Mouse (Mus musculus): ENCODE data around the gene Agpat3. TPM values are rescaled to one million over a fixed set of nuclear protein-coding genes. Genes with fewer than 3 reads are reported as not detected.

The Agpat3 gene
- polyA plus RNA-seq, 1 experiment from 2014 or later = 33.9 TPM

DNA sequence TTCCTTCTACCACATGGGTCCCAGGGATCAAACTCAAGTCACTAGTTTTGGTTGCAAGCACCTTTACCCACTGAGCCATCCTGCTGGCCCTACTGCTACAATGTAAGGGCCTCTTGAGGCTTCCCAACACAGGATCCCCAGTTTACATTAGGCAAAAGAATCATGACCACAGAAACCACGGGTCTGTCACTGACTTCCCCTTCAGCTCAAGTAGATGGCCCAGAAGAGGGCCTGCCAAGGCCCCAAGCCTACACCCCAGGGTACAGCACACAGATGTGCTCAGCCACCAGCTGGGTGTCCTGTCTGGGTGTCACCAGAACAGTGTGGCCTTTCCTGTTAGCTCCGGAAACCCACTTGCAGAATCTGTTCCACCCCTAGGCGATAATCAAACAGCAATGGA lies 87.6 kb downstream of the Agpat3 start:
- Histone ChIP-seq H3K9me3 (ENCODE audit: control insufficient read depth, low read length) (no peaks in the 10 kb centered on the region), H3K4me2 (ENCODE audit: low read depth, low read length) (no peak overlapping the region), H3K4me3 (ENCODE audit: low read length) (no peak overlapping the region), H3K36me3 (ENCODE audit: control insufficient read depth, insufficient read depth, low read length) (no peaks in the 10 kb centered on the region), H3K27ac (ENCODE audit: low read length) (no peak overlapping the region), H3K27me3 (ENCODE audit: control insufficient read depth, insufficient read depth, low read depth, low read length) (no peaks in the 10 kb centered on the region), H3K9ac (ENCODE audit: low read length) (no peak overlapping the region), H3K4me1 (replicated peaks; ENCODE audit: control insufficient read depth, insufficient read depth, low read length) (no peaks in the 10 kb centered on the region; the same call in 1 of the 2 replicates)
- ATAC-seq (ENCODE audit: low read depth) = no peak
- 69% methylated on average over 3 of the region's 3 CpGs for WGBS

DNA sequence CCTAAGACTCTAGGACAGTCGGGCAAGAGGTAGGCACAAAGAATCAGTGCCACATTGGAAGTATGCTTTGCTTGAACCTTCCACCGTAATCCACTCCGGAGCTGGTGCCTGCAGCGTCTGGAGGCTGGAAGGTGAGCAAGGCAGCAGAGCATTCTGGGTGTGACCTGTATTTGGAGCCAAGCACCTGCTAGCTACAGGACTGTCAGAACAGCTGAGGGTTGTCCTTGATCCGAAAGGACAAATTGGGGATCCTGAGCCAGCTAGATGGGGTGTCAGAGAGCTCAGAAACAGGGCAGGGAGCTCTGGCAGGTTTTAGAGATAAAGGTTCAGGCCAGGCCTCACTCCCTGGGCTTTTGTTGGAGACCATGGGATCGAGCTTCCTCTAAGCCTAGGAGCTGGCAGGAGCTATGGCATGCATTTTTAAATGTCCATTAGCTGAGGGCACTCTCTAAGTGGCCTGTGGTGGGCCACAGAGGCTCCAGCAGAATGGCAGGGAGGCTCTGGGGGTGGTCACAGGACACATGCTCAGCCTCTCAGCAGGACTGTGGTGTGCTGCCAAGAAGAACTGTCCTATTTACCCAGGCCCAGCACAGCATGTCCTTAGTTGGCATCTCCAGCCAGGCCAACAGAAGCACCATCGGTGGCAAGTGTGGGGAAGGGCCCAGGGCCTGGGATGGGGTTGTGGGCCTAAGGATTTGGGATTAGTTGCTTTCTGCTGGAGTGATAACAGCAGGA lies 91.2 kb downstream of the Agpat3 start:
- 60% methylated on average over 7 of the region's 7 CpGs for WGBS
- Histone ChIP-seq H3K4me1 (replicated peaks; ENCODE audit: control insufficient read depth, insufficient read depth, low read length) (no peaks in the 10 kb centered on the region; the same call in 1 of the 2 replicates), H3K4me3 (ENCODE audit: low read length) (no peak overlapping the region), H3K27me3 (ENCODE audit: control insufficient read depth, insufficient read depth, low read depth, low read length) (no peaks in the 10 kb centered on the region), H3K9me3 (ENCODE audit: control insufficient read depth, low read length) (no peaks in the 10 kb centered on the region), H3K36me3 (ENCODE audit: control insufficient read depth, insufficient read depth, low read length) (no peaks in the 10 kb centered on the region), H3K4me2 (ENCODE audit: low read depth, low read length) (no peak overlapping the region), H3K27ac (ENCODE audit: low read length) (no peak overlapping the region), H3K9ac (ENCODE audit: low read length) (no peak overlapping the region)
- ATAC-seq (ENCODE audit: low read depth) = no peak

DNA sequence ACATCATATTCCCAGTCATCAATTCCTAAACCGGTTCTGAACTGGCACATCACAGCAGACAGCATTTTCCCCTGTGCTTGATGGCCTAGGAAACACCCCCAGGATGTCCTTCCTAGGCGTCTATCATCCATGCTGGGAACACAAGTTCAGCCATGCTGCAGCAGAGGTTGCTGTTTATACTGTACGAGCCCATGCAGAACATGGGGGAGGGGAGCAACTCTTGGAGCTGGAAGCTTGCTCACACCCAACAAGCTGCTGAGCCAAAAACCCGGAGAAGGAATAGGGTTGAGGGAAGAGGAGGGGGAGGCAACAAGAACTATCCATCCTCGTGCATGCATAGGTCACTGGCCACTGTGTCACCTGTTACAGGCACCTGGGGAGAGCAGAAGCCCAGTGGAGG lies 92.0 kb downstream of the Agpat3 start:
- Histone ChIP-seq H3K36me3 (ENCODE audit: control insufficient read depth, insufficient read depth, low read length) (no peaks in the 10 kb centered on the region), H3K27ac (ENCODE audit: low read length) (no peak overlapping the region), H3K4me2 (ENCODE audit: low read depth, low read length) (no peak overlapping the region), H3K9ac (ENCODE audit: low read length) (0 out of 2 replicates have a peak overlapping the region, but pooled peaks have one; percentile 4), H3K4me3 (ENCODE audit: low read length) (no peak overlapping the region), H3K4me1 (replicated peaks; ENCODE audit: control insufficient read depth, insufficient read depth, low read length) (no peaks in the 10 kb centered on the region; the same call in 1 of the 2 replicates), H3K9me3 (ENCODE audit: control insufficient read depth, low read length) (no peaks in the 10 kb centered on the region), H3K27me3 (ENCODE audit: control insufficient read depth, insufficient read depth, low read depth, low read length) (no peaks in the 10 kb centered on the region)
- ATAC-seq (ENCODE audit: low read depth) = peak; percentile 49
- 18% methylated on average over 5 of the region's 5 CpGs for WGBS

DNA sequence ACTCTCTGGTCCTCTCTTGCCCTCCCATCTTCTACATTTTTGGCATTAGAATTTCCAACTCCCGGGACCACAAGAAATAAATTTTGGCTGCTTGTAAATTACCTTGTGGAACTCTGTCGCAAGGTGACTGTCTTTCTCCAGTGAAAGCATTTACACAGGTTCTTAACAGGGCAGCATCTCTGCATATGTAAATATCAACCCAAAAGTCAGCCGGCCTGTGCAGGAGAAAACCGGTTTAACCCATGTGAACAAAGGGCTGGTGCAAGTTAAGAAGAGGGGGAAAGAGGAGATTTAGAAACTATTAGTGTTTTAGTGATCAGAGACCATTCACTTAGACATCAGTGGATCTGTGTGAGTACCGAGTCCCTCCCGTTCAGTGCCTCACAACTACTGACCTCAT lies 92.6 kb downstream of the Agpat3 start:
- WGBS = 40% methylated on average over 6 of the region's 6 CpGs
- no peaks in the 10 kb centered on the region for H3K9me3 ChIP-seq (ENCODE audit: control insufficient read depth, low read length)
- H3K4me1 ChIP-seq (replicated peaks; ENCODE audit: control insufficient read depth, insufficient read depth, low read length) = no peaks in the 10 kb centered on the region; the same call in 1 of the 2 replicates
- no peak overlapping the region for H3K27ac ChIP-seq (ENCODE audit: low read length)
- H3K27me3 ChIP-seq (ENCODE audit: control insufficient read depth, insufficient read depth, low read depth, low read length) = no peaks in the 10 kb centered on the region
- H3K4me2 ChIP-seq (ENCODE audit: low read depth, low read length) = no peak overlapping the region
- no peak overlapping the region for H3K4me3 ChIP-seq (ENCODE audit: low read length)
- no peak overlapping the region for H3K9ac ChIP-seq (ENCODE audit: low read length)
- H3K36me3 ChIP-seq (ENCODE audit: control insufficient read depth, insufficient read depth, low read length) = no peaks in the 10 kb centered on the region
- no peak for ATAC-seq (ENCODE audit: low read depth)

DNA sequence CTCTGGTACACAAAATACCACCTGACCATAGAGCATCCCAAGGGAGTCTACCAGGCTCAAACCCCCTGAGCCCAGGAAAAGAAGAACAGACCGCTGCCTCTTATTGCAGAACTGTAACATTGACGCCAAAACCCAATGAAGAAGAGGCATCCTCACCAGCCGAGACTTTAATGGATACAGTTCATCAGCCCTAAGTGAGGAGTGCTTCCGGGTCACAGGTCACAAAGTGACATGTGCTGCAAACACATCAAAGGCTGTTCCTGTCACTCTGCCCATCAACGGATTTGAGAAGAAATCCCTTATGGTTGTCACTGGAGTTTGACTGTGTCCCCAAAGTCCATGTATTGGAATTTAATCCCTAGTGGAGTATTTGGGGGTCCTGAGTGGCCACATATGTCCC lies 93.1 kb downstream of the Agpat3 start:
- no peaks in the 10 kb centered on the region for H3K9me3 ChIP-seq (ENCODE audit: control insufficient read depth, low read length)
- H3K4me2 ChIP-seq (ENCODE audit: low read depth, low read length) = no peak overlapping the region
- no peak overlapping the region for H3K4me3 ChIP-seq (ENCODE audit: low read length)
- no peak overlapping the region for H3K9ac ChIP-seq (ENCODE audit: low read length)
- no peak for ATAC-seq (ENCODE audit: low read depth)
- no peaks in the 10 kb centered on the region for H3K36me3 ChIP-seq (ENCODE audit: control insufficient read depth, insufficient read depth, low read length)
- no peaks in the 10 kb centered on the region for H3K27me3 ChIP-seq (ENCODE audit: control insufficient read depth, insufficient read depth, low read depth, low read length)
- H3K27ac ChIP-seq (ENCODE audit: low read length) = no peak overlapping the region
- H3K4me1 ChIP-seq (replicated peaks; ENCODE audit: control insufficient read depth, insufficient read depth, low read length) = no peaks in the 10 kb centered on the region; the same call in 1 of the 2 replicates
- 59% methylated on average over 5 of the region's 5 CpGs for WGBS

DNA sequence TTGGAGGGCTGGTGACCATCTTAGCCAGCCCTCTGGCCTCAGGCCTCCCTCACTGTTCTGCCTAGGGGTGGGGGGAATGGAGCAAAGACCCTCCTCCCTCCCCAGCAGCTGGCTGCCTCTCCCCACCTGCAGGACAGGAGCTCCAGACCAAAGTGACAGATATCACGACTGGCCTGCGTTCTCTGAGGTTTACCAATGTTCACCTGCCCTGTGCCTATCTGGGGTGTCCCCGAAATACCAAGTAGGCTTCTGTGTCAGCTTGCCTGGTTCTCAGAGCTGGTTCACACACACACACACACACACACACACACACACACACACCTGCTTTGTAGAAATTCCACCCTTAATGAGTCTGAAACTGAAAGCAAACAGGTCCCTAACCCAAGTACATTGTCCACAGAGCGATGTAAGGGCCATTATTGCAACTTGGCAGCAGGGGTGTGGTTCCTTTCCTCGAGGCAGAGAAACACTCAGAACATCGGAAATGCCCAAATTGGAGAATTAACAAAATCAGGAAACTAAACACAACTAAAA lies 94.1 kb downstream of the Agpat3 start:
- WGBS = 58% methylated on average over 6 of the region's 6 CpGs
- no peaks in the 10 kb centered on the region for H3K27me3 ChIP-seq (ENCODE audit: control insufficient read depth, insufficient read depth, low read depth, low read length)
- no peak overlapping the region for H3K4me2 ChIP-seq (ENCODE audit: low read depth, low read length)
- H3K4me1 ChIP-seq (replicated peaks; ENCODE audit: control insufficient read depth, insufficient read depth, low read length) = no peaks in the 10 kb centered on the region; the same call in 1 of the 2 replicates
- no peaks in the 10 kb centered on the region for H3K9me3 ChIP-seq (ENCODE audit: control insufficient read depth, low read length)
- H3K27ac ChIP-seq (ENCODE audit: low read length) = no peak overlapping the region
- H3K36me3 ChIP-seq (ENCODE audit: control insufficient read depth, insufficient read depth, low read length) = no peaks in the 10 kb centered on the region
- no peak overlapping the region for H3K9ac ChIP-seq (ENCODE audit: low read length)
- H3K4me3 ChIP-seq (ENCODE audit: low read length) = no peak overlapping the region
- no peak for ATAC-seq (ENCODE audit: low read depth)

DNA sequence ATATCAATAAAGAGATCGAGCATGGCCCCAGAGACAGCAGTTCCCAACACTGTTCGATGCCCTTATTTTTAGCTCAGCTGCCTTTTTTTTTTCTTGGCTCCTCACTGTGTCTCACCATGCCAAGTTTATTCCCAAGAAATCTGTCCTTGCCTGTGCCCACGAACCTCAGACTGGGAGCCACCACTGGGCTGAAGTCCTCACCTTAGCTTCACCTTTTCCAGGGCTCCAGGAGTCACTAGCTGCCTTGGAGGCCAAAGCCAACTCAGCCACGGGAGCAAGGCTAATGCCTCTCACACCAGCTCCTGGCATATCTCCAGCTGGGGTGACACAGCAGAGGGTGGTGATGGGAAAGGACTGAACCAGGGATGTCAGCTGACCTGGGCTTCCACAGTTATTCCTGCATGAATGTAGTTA lies 96.6 kb downstream of the Agpat3 start:
- Histone ChIP-seq H3K4me2 (ENCODE audit: low read depth, low read length) (no peak overlapping the region), H3K9me3 (ENCODE audit: control insufficient read depth, low read length) (no peaks in the 10 kb centered on the region), H3K27me3 (ENCODE audit: control insufficient read depth, insufficient read depth, low read depth, low read length) (no peaks in the 10 kb centered on the region), H3K4me3 (ENCODE audit: low read length) (no peak overlapping the region), H3K9ac (ENCODE audit: low read length) (no peak overlapping the region), H3K4me1 (replicated peaks; ENCODE audit: control insufficient read depth, insufficient read depth, low read length) (no peaks in the 10 kb centered on the region; the same call in 1 of the 2 replicates), H3K27ac (ENCODE audit: low read length) (no peak overlapping the region), H3K36me3 (ENCODE audit: control insufficient read depth, insufficient read depth, low read length) (no peaks in the 10 kb centered on the region)
- 64% methylated on average over 4 of the region's 4 CpGs for WGBS
- no peak for ATAC-seq (ENCODE audit: low read depth)

DNA sequence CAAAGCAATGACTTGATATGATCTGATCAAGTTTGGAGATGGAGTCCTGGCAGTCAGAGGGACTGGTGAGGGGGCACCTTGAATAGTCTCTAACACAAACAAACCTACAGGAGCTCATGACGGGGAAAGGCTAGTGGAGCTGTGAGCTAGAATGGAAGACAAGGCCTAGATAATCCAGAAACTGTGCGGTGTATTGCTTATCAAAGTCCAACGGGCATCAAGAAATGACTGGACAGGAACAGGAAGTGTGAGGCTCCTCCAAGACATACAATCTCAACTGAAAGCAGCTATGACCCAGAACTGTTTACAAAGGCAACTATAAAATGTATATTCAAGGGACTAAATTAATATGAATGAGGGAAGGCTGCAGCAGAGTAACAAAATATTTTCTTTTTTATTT lies 105.1 kb downstream of the Agpat3 start:
- H3K27ac ChIP-seq (ENCODE audit: low read length) = no peak overlapping the region
- peaks cover 13% of the 10 kb centered on the region for H3K4me1 ChIP-seq (replicated peaks; ENCODE audit: control insufficient read depth, insufficient read depth, low read length)
- WGBS = 65% methylated on average over 3 of the region's 3 CpGs
- H3K36me3 ChIP-seq (ENCODE audit: control insufficient read depth, insufficient read depth, low read length) = no peaks in the 10 kb centered on the region
- ATAC-seq (ENCODE audit: low read depth) = no peak
- no peak overlapping the region for H3K9ac ChIP-seq (ENCODE audit: low read length)
- no peaks in the 10 kb centered on the region for H3K27me3 ChIP-seq (ENCODE audit: control insufficient read depth, insufficient read depth, low read depth, low read length)
- no peak overlapping the region for H3K4me3 ChIP-seq (ENCODE audit: low read length)
- H3K4me2 ChIP-seq (ENCODE audit: low read depth, low read length) = no peak overlapping the region
- H3K9me3 ChIP-seq (ENCODE audit: control insufficient read depth, low read length) = no peaks in the 10 kb centered on the region

DNA sequence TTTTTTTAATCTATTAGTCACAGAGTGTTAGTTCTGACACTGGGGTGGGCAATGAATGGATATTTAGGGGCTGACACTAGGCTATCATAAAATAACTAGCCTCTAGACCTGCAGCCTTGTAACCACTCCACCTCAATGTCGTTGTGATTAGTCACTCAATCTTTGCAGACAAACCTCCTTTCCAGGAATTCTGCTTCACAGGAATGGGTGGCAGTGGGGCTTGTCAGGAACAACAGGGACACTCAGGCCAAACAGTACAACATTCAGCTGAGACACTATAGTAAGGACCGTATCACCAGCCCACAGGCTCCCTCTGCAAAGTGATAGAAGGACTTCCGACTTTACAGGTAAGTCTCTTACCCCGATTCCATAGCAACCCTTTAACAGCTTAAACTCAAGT lies 105.6 kb downstream of the Agpat3 start:
- no peaks in the 10 kb centered on the region for H3K9me3 ChIP-seq (ENCODE audit: control insufficient read depth, low read length)
- no peak overlapping the region for H3K4me2 ChIP-seq (ENCODE audit: low read depth, low read length)
- no peaks in the 10 kb centered on the region for H3K27me3 ChIP-seq (ENCODE audit: control insufficient read depth, insufficient read depth, low read depth, low read length)
- H3K36me3 ChIP-seq (ENCODE audit: control insufficient read depth, insufficient read depth, low read length) = no peaks in the 10 kb centered on the region
- WGBS = 66% methylated on average over 4 of the region's 4 CpGs
- H3K27ac ChIP-seq (ENCODE audit: low read length) = no peak overlapping the region
- H3K4me1 ChIP-seq (replicated peaks; ENCODE audit: control insufficient read depth, insufficient read depth, low read length) = peaks cover 13% of the 10 kb centered on the region
- no peak overlapping the region for H3K4me3 ChIP-seq (ENCODE audit: low read length)
- no peak overlapping the region for H3K9ac ChIP-seq (ENCODE audit: low read length)
- ATAC-seq (ENCODE audit: low read depth) = no peak

Data from lung, embryonic 16.5 days (tissue).